Mouse (Mus musculus) layer of hippocampus, adult 9-10 months (tissue): ENCODE measurements at regions not wholly inside any gene's neighbourhood (a gene's known extent, or its start where the extent isn't known, plus 50 kb on each side); places are given as distances from the start of the nearest gene placed in this dataset.

Source experiments
- DNase-seq: peaks from one replicate; pipeline ENCODE4 v3.0.0; 2022; ENCODE audit warnings: low spot score

DNA sequence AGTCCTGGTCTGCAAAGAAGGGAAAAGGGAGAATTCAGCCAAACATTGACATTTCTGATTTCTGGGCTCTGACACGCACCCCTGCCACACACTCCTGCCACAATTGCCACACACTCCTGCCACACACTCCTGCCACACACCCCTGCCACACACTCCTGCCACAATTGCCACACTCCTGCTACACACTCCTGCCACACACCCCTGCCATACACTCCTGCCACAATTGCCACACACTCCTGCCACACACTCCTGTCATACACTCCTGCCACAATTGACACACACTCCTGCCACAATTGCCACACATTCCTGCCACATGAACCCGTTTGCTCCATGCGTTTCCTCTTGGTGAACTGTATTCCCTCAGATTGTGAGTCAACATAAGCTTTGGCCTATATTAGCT, 130.0 kb upstream of the Gm9833 start:
- no peak for DNase-seq

GRCm38 (mm10) chr3:9959716-9960661, 127.9 kb upstream of the Gm9833 start:
- no peak for DNase-seq

DNA sequence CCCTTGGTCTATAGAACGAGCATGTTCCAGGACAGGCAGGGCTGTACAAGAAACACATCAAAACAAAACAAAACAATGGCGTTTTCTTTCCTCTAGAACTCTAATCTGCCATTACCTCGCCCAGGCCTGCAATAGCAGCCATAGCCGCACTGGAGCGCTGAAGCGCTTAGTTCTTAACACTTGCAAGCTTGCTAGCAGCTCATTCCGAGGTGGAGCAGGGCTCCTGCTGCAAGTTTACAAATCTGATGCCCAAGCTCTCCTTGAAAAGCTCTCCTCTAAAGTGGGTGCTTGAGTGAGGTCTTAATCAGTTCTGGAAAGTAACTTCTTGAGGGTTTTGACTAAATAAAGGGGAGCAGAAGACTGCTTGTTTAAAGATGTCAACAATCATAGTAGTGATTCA, 127.2 kb upstream of the Gm9833 start:
- no peak for DNase-seq
